Mouse (Mus musculus): Measurements from ENCODE around the gene Qdpr.

The Qdpr gene

GRCm38 (mm10) chr5:45384034-45384812 lies 65.8 kb downstream of the Qdpr start:
- DNase-seq (ENCODE audit: low spot score) = no peak
